Mouse (Mus musculus): ENCODE results near the gene Rpl27.
"Not testable (repeated sequence)": the region's sequence is repeated elsewhere in the genome, so short reads cannot be mapped to it uniquely, and the experiment has no call there.

The Rpl27 gene

GRCm38 (mm10) chr11:101448274-101448746 is 6.2 kb downstream of the Rpl27 start, which contains the start of gene Ifi35:
Gene Ifi35, plus strand, starts transcription at chr11:101448407.
- DNase-seq: peak; percentile 74 to 78

- peak; percentile 23 to 36 for DNase-seq
Observed at GRCm38 (mm10) chr11:101448899-101449298, 6.8 kb downstream of the Rpl27 start.

GRCm38 (mm10) chr11:101449596-101449995 is 7.5 kb downstream of the Rpl27 start:
- DNase-seq: not testable (repeated sequence)

GRCm38 (mm10) chr11:101450394-101450793 is 8.3 kb downstream of the Rpl27 start:
- peak; percentile 42 to 57 for DNase-seq

- no peak for DNase-seq
Observed at GRCm38 (mm10) chr11:101451536-101451935, 9.4 kb downstream of the Rpl27 start.

GRCm38 (mm10) chr11:101452093-101452774 is 10.1 kb downstream of the Rpl27 start:
- no peak for DNase-seq

- no peak for DNase-seq
Observed at GRCm38 (mm10) chr11:101454702-101455101, 12.6 kb downstream of the Rpl27 start.

- DNase-seq: no peak
Observed at GRCm38 (mm10) chr11:101455627-101456026, 13.5 kb downstream of the Rpl27 start.

GRCm38 (mm10) chr11:101457631-101458030 is 15.5 kb downstream of the Rpl27 start:
- no peak for DNase-seq

GRCm38 (mm10) chr11:101458217-101458616 is 16.1 kb downstream of the Rpl27 start:
- no peak for DNase-seq

GRCm38 (mm10) chr11:101459716-101460115 is 17.6 kb downstream of the Rpl27 start:
- DNase-seq: no peak

- DNase-seq: no peak
Observed at GRCm38 (mm10) chr11:101460321-101460720, 18.2 kb downstream of the Rpl27 start.

GRCm38 (mm10) chr11:101462141-101462540 is 20.0 kb downstream of the Rpl27 start:
- no peak for DNase-seq

GRCm38 (mm10) chr11:101462583-101463440 is 20.7 kb downstream of the Rpl27 start:
- DNase-seq: no peak

- DNase-seq: peak in 1 of 2 experiments; percentile 15
Observed at GRCm38 (mm10) chr11:101464211-101465100, 22.4 kb downstream of the Rpl27 start, which contains the start of gene Rnd2. Gene Rnd2, plus strand, starts transcription at chr11:101464999.

GRCm38 (mm10) chr11:101465101-101465868 is 23.2 kb downstream of the Rpl27 start:
- DNase-seq: peak; percentile 74 to 79

- peak; percentile 63 to 69 for DNase-seq
Observed at GRCm38 (mm10) chr11:101465869-101466551, 23.9 kb downstream of the Rpl27 start, which contains the start of gene Vat1. Gene Vat1, minus strand, starts transcription at chr11:101466230.

- not testable (repeated sequence) for DNase-seq
Observed at GRCm38 (mm10) chr11:101466552-101466950, 24.5 kb downstream of the Rpl27 start.

- DNase-seq: peak; percentile 67 to 73
Observed at GRCm38 (mm10) chr11:101467477-101468262, 25.6 kb downstream of the Rpl27 start.

- DNase-seq: peak in 1 of 2 experiments; percentile 31
Observed at GRCm38 (mm10) chr11:101468263-101468688, 26.2 kb downstream of the Rpl27 start.
